Mouse (Mus musculus) cerebellum, adult 2 months (tissue): ENCODE measurements around the gene Dbf4. TPM values are rescaled to one million over a fixed set of nuclear protein-coding genes. Genes with fewer than 3 reads are reported as not detected.

Experiments used
- DNase-seq, 2 experiments: peaks; one replicate each; pipeline ENCODE4 v3.0.0; 2021
- H3K27ac ChIP-seq: fragments of 200-500 bp; 2 replicates; pipeline ENCODE4 v1.5.1; 2012; ENCODE audit warnings: low read length, control low read depth, inconsistent platforms; ENCODE audit not compliant: insufficient read depth
- H3K27me3 ChIP-seq: fragments of 200-500 bp; 2 replicates; pipeline ENCODE4 v1.6.1; 2012; ENCODE audit warnings: inconsistent platforms, mild to moderate bottlenecking, low read length, moderate library complexity; ENCODE audit not compliant: control insufficient read depth, insufficient read depth
- H3K4me1 ChIP-seq: fragments of 200-500 bp; 2 replicates; pipeline ENCODE4 v1.6.1; 2011; ENCODE audit warnings: low read length; ENCODE audit not compliant: control insufficient read depth, insufficient read depth
- H3K4me3 ChIP-seq: fragments of 200-500 bp; replicated peaks from 2 replicates; pipeline ENCODE3; 2011; ENCODE audit warnings: mild to moderate bottlenecking, low read depth, low read length, control low read depth; ENCODE audit not compliant: insufficient read depth
- CTCF ChIP-seq: fragments of 200-500 bp; IDR thresholded peaks from 2 replicates; pipeline ENCODE4 v1.5.1; 2011; ENCODE audit warnings: low read depth, mild to moderate bottlenecking, control low read depth, low read length, moderate library complexity, borderline replicate concordance; ENCODE audit not compliant: insufficient read depth
- POLR2A ChIP-seq: fragments of 200-500 bp; IDR thresholded peaks from 2 replicates; pipeline ENCODE4 v1.6.1; 2011; ENCODE audit warnings: low read length, control low read depth, borderline replicate concordance; ENCODE audit not compliant: insufficient read depth
- WGBS: fragments of 180-500 bp; shearing (Covaris S2); methylation state at CpG from one replicate; pipeline ENCODE4 v1.1.7; 2018; 5-methylcytosine and 5-hydroxymethylcytosine counted together
- polyA plus RNA-seq: library from polyadenylated mRNA; depleted of rRNA; stranded (reverse); fragments of >200 nt; gene quantifications from 2 replicates; pipeline ENCODE4 v1.2.3, GENCODE M21; 2012; rRNA removed

Gene Dbf4
- polyA plus RNA-seq, 1 experiment = 1.2 TPM

GRCm38 (mm10) chr5:8357677-8358076 is 64.8 kb downstream of the Dbf4 start:
- no peak overlapping the region for H3K4me3 ChIP-seq
- DNase-seq = no peak
- peaks cover 19% of the 10 kb centered on the region for H3K4me1 ChIP-seq
- H3K27me3 ChIP-seq = no peaks in the 10 kb centered on the region
- WGBS = 75% methylated on average over 8 of the region's 8 CpGs
- no peak overlapping the region for H3K27ac ChIP-seq
- TF ChIP-seq CTCF (no peak), POLR2A (no peak)

GRCm38 (mm10) chr5:8356885-8357651 is 65.4 kb downstream of the Dbf4 start:
- H3K27ac ChIP-seq = no peak overlapping the region
- no peak for TF ChIP-seq POLR2A
- TF ChIP-seq CTCF = no peak
- WGBS = 31% methylated on average over 13 of the region's 13 CpGs

GRCm38 (mm10) chr5:8356326-8356725 is 66.2 kb downstream of the Dbf4 start:
- peak in 1 of 2 experiments; percentile 58 for DNase-seq
- 2% methylated on average over 2 of the region's 2 CpGs for WGBS
- H3K4me1 ChIP-seq = peaks cover 27% of the 10 kb centered on the region
- no peak overlapping the region for H3K27ac ChIP-seq
- no peak overlapping the region for H3K4me3 ChIP-seq
- H3K27me3 ChIP-seq = no peaks in the 10 kb centered on the region
- TF ChIP-seq POLR2A = no peak
- no peak for TF ChIP-seq CTCF

More at GRCm38 (mm10) chr5:8356885-8357651, 65.4 kb downstream of the Dbf4 start:
- Histone ChIP-seq H3K4me3 (no peak overlapping the region), H3K27me3 (no peaks in the 10 kb centered on the region), H3K4me1 (peaks cover 25% of the 10 kb centered on the region)
- peak in 1 of 2 experiments; percentile 36 for DNase-seq

GRCm38 (mm10) chr5:8349557-8349956 is 73.0 kb downstream of the Dbf4 start:
- WGBS = 78% methylated on average over 10 of the region's 10 CpGs
- Histone ChIP-seq H3K27ac (no peak overlapping the region), H3K27me3 (no peaks in the 10 kb centered on the region), H3K4me3 (no peak overlapping the region), H3K4me1 (peaks cover 12% of the 10 kb centered on the region)
- TF ChIP-seq POLR2A = no peak
- no peak for TF ChIP-seq CTCF
- no peak for DNase-seq

Other genes with a start within 250 kb of the Dbf4 start
- gene Adam22, start 54.6 kb downstream of the Dbf4 start, polyA plus RNA-seq = 98.1 and 105 TPM in 2 replicates
- gene Slc25a40, start 134 bp upstream of the Dbf4 start, polyA plus RNA-seq = 12.3 and 13.6 TPM in 2 replicates
- gene Rundc3b, start 200.2 kb upstream of the Dbf4 start, polyA plus RNA-seq = 15.5 and 15.6 TPM in 2 replicates
- 20.5 and 21.5 TPM in 2 replicates for gene Abcb1a, start 237.4 kb upstream of the Dbf4 start, polyA plus RNA-seq